Mouse (Mus musculus): Measurements from ENCODE around the gene Fam3b. TPM values are rescaled to one million over a fixed set of nuclear protein-coding genes. Genes with fewer than 3 reads are reported as not detected.
A peak's percentile ranks its signal among the peaks of the same experiment; 100 is the strongest.

Fam3b gene
- total RNA-seq, 1 experiment from 2014 or later, result not detected

- no peak for ATAC-seq (replicated peaks in 1 of 2; ENCODE audit: insufficient read depth in 1 of 2, low FRiP score in 2 of 2, low TSS enrichment in 1 of 2, low read depth in 1 of 2, poor library complexity in 2 of 2, severe bottlenecking in 2 of 2)
Observed at GRCm38 (mm10) chr16:97500901-97501300, 13.7 kb downstream of the Fam3b start.

GRCm38 (mm10) chr16:97499450-97499849 lies 15.2 kb downstream of the Fam3b start:
- no peak for ATAC-seq (replicated peaks in 1 of 2; ENCODE audit: insufficient read depth in 1 of 2, low FRiP score in 2 of 2, low TSS enrichment in 1 of 2, low read depth in 1 of 2, poor library complexity in 2 of 2, severe bottlenecking in 2 of 2)

- no peak for ATAC-seq (replicated peaks in 1 of 2; ENCODE audit: insufficient read depth in 1 of 2, low FRiP score in 2 of 2, low TSS enrichment in 1 of 2, low read depth in 1 of 2, poor library complexity in 2 of 2, severe bottlenecking in 2 of 2)
Observed at GRCm38 (mm10) chr16:97498139-97498538, 16.5 kb downstream of the Fam3b start.

GRCm38 (mm10) chr16:97497682-97498081 lies 16.9 kb downstream of the Fam3b start:
- no peak for ATAC-seq (replicated peaks in 1 of 2; ENCODE audit: insufficient read depth in 1 of 2, low FRiP score in 2 of 2, low TSS enrichment in 1 of 2, low read depth in 1 of 2, poor library complexity in 2 of 2, severe bottlenecking in 2 of 2)

- ATAC-seq (replicated peaks in 1 of 2; ENCODE audit: insufficient read depth in 1 of 2, low FRiP score in 2 of 2, low TSS enrichment in 1 of 2, low read depth in 1 of 2, poor library complexity in 2 of 2, severe bottlenecking in 2 of 2), result no peak
Observed at GRCm38 (mm10) chr16:97496026-97496425, 18.6 kb downstream of the Fam3b start.

- no peak for ATAC-seq (replicated peaks in 1 of 2; ENCODE audit: insufficient read depth in 1 of 2, low FRiP score in 2 of 2, low TSS enrichment in 1 of 2, low read depth in 1 of 2, poor library complexity in 2 of 2, severe bottlenecking in 2 of 2)
Observed at GRCm38 (mm10) chr16:97492369-97492768, 22.2 kb downstream of the Fam3b start.

DNA sequence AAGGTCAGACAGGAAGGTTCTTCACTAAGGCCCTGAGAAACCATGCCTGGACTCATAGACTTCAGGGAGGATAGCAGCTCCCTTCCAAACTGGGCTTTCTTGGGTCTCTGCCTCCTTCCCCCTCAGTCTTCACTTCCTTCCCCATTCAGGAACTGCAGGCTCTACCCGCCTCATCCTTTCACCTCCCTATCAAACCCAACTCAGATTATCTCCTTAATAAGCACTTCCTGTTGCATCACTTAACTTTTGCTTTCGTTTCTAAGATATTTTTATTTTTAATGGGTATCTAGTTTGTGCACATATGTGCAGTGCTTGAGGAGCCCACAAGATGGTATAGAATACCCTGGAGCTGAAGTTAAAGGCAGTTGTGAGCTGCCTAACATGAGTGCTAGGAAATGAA lies 36.0 kb downstream of the Fam3b start:
- ATAC-seq (replicated peaks in 1 of 2; ENCODE audit: insufficient read depth in 1 of 2, low FRiP score in 2 of 2, low TSS enrichment in 1 of 2, low read depth in 1 of 2, poor library complexity in 2 of 2, severe bottlenecking in 2 of 2), result peak; percentile 61 to 77; a peak in 3 of 4 replicates

GRCm38 (mm10) chr16:97476524-97476923 lies 38.1 kb downstream of the Fam3b start:
- ATAC-seq (replicated peaks in 1 of 2; ENCODE audit: insufficient read depth in 1 of 2, low FRiP score in 2 of 2, low TSS enrichment in 1 of 2, low read depth in 1 of 2, poor library complexity in 2 of 2, severe bottlenecking in 2 of 2), result 0 out of 4 replicates have a peak, but pooled peaks of 1 of the 2 experiments have one; percentile 7

DNA sequence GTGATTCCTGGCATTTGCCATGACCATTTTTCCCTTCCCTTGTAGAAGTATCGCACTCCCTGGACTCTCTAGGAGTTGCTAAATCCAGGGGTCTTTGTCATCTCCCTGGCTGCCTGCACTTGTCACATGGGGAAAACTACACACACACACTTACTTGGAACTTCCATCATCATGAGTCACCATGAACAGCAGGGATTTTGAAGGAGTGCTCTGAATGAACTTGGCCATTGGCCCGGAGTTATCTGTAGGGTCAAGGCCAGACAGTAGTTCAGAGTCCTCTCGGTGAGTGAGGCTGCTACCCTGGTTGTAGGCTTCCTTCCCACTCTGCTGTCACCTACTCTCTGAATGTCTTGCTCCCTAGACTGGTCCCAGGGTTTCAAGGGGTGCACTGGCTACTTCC lies 39.0 kb downstream of the Fam3b start:
- no peak for ATAC-seq (replicated peaks in 1 of 2; ENCODE audit: insufficient read depth in 1 of 2, low FRiP score in 2 of 2, low TSS enrichment in 1 of 2, low read depth in 1 of 2, poor library complexity in 2 of 2, severe bottlenecking in 2 of 2)

DNA sequence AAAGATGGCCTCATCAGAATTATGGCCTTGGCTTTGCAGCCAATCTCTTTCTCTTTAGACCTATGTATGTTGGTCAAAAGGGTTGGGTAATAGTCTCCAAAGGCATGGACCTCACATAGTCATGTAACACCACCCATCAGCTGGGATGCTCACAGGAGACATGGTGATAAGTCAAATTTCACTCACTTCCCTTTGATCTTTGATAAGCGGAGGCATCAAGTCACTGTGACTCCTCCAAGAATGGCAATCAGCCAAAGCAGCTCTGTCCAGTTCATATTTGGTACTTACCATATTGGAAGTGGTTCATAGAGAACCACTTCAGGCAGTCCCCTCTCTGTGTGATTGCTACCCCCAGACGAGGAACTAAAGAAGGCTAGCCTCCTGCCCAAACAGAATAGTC lies 39.9 kb downstream of the Fam3b start:
- no peak for ATAC-seq (replicated peaks in 1 of 2; ENCODE audit: insufficient read depth in 1 of 2, low FRiP score in 2 of 2, low TSS enrichment in 1 of 2, low read depth in 1 of 2, poor library complexity in 2 of 2, severe bottlenecking in 2 of 2)

GRCm38 (mm10) chr16:97467993-97468791 lies 46.4 kb downstream of the Fam3b start:
- ATAC-seq (replicated peaks in 1 of 2; ENCODE audit: insufficient read depth in 1 of 2, low FRiP score in 2 of 2, low TSS enrichment in 1 of 2, low read depth in 1 of 2, poor library complexity in 2 of 2, severe bottlenecking in 2 of 2), result no peak

DNA sequence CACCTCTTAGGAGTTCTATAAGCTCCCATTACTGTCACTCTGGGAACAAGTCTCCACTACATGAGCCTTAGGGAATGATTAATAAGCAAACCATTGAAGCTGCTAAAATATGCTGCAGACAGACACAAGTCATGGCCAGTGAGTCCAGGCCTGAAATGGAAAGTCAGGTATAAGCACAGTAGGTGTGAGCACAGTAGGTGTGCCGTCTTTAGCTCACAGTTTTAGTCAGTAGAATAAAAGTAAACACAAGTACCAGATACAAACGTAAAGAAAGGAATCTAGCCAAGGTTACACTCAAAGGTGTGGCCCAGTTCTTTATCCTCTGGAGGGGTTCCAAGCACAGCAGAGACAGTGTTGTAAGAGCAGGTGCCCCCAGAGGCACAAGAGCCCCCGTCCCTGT lies 47.1 kb downstream of the Fam3b start:
- no peak for ATAC-seq (replicated peaks in 1 of 2; ENCODE audit: insufficient read depth in 1 of 2, low FRiP score in 2 of 2, low TSS enrichment in 1 of 2, low read depth in 1 of 2, poor library complexity in 2 of 2, severe bottlenecking in 2 of 2)

- peak in 1 of 2 experiments; percentile 44; a peak in 1 of 4 replicates for ATAC-seq (replicated peaks in 1 of 2; ENCODE audit: insufficient read depth in 1 of 2, low FRiP score in 2 of 2, low TSS enrichment in 1 of 2, low read depth in 1 of 2, poor library complexity in 2 of 2, severe bottlenecking in 2 of 2)
Observed at GRCm38 (mm10) chr16:97466182-97466957, 48.2 kb downstream of the Fam3b start.

DNA sequence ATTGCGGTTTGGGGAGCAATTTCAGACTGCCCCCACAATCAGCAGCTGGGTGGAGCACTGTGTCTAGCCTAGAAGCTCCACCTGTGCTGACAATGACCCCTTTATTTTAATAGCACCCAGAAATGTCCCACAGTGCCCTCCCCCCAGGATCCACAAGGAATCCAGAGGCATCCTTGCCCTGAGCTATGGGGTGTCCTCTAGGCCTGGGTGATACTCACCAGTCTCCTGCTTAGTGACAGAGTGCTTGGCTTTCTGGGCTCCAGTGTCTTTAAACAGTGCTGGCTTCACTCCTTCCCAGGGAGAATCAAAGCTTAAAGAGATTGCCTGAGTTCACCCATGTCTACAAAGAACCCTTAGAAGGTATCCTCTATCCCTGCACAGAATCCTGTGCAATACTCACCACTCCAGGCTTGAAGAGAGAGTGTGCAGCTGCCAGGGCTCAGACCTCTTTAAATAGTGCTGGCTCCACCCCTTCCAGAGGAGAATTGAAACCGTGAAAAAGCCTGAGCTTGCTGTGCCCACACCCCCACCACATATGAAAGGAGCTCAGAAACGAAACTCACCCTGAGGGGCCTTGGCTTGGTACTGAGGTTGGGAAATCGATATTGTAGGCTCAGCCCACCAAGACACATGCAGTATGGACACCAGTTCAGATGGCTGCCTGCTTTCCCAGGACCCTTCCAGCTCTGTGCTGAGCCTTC lies 52.0 kb downstream of the Fam3b start, which contains the start of gene Mx1:
Gene Mx1, minus strand, starts transcription at position 427 of the 701 bp plus-strand sequence.
- ATAC-seq (replicated peaks in 1 of 2; ENCODE audit: insufficient read depth in 1 of 2, low FRiP score in 2 of 2, low TSS enrichment in 1 of 2, low read depth in 1 of 2, poor library complexity in 2 of 2, severe bottlenecking in 2 of 2), result peak; percentile 87 to 90

- ATAC-seq (replicated peaks in 1 of 2; ENCODE audit: insufficient read depth in 1 of 2, low FRiP score in 2 of 2, low TSS enrichment in 1 of 2, low read depth in 1 of 2, poor library complexity in 2 of 2, severe bottlenecking in 2 of 2), result no peak
Observed at GRCm38 (mm10) chr16:97461271-97461670, 53.3 kb downstream of the Fam3b start.

DNA sequence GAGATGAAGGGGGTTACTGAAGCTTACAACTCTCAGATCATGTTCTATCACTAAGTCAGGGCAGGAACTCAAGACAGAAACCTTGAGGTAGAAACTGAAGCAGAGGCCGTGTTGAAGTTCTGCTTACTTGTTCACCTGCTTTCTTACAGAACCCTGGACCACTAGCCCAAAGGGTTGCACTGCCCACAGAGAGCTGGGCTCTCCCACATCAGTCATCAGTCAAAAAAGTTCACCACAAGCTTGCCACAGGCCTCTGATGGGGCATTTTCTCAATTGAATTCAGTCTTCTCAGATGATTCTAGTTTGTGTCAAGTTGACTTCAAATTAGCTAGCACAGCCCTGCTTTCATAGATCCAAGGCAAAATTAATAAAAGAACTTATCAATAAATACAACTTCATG lies 54.8 kb downstream of the Fam3b start:
- ATAC-seq (replicated peaks in 1 of 2; ENCODE audit: insufficient read depth in 1 of 2, low FRiP score in 2 of 2, low TSS enrichment in 1 of 2, low read depth in 1 of 2, poor library complexity in 2 of 2, severe bottlenecking in 2 of 2), result no peak

- no peak for ATAC-seq (replicated peaks in 1 of 2; ENCODE audit: insufficient read depth in 1 of 2, low FRiP score in 2 of 2, low TSS enrichment in 1 of 2, low read depth in 1 of 2, poor library complexity in 2 of 2, severe bottlenecking in 2 of 2)
Observed at GRCm38 (mm10) chr16:97447386-97447785, 67.2 kb downstream of the Fam3b start.

Measured in hematopoietic stem cell, adult 5-6 weeks (primary cell).